Mouse (Mus musculus) heart, postnatal 36 days (tissue): ENCODE results near the gene Ctdnep1. TPM values are rescaled to one million over a fixed set of nuclear protein-coding genes. Genes with fewer than 3 reads are reported as not detected.
"Not testable (repeated sequence)": the region's sequence is repeated elsewhere in the genome, so short reads cannot be mapped to it uniquely, and the experiment has no call there.

ENCODE experiments used
- DNase-seq, 2 experiments: peaks; one replicate each; pipeline ENCODE4 v3.0.0; 2021 to 2022
- intact Hi-C: fragments of 180-260 bp; cut with DNase I; formaldehyde crosslinking; loops from one replicate; pipeline ENCODE4 v1.15.1; 2025
- total RNA-seq, 2 experiments: library from RNA; stranded (reverse); gene quantifications; 2 replicates each; pipeline ENCODE4 v1.2.3; 2021

Ctdnep1 gene
- total RNA-seq, 2 experiments from 2014 or later = 160 to 169 TPM

GRCm38 (mm10) chr11:69948066-69948762 is 32.7 kb upstream of the Ctdnep1 start, which contains the start of gene Slc2a4:
Gene Slc2a4, minus strand, starts transcription at chr11:69948188.
- intact Hi-C loops = loop anchor here (2.0 kb wide), 1 partner anchor 71 kb away; no protein-coding TSS in a partner anchor
- DNase-seq = peak; percentile 88 to 92

DNA sequence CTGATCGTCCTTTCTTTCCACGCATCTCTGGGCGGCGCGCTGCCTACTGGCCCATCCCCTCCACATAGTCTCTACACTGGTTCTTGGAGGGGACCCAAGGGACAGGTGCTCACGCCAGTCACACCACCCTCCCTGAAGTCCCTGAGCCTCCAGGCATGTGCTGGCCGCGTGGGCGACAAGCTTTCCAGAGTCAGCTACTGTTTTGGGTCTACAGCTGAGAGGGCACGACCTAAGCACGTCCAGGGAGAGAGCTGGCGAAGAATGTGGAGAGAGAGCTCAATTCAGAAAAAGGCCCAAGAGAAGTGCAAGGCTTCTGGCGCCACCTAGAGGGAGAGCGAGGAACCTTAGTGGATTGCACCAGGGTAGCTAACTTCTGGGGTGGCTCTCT is 32.2 kb upstream of the Ctdnep1 start:
- peak; percentile 91 for DNase-seq
- intact Hi-C loops = loop anchor here (1.0 to 2.0 kb wide), 2 partner anchors 14 to 72 kb away; no protein-coding TSS in a partner anchor

GRCm38 (mm10) chr11:69950807-69951459 is 30.0 kb upstream of the Ctdnep1 start:
- no peak for DNase-seq
- intact Hi-C loops = no loop called here

GRCm38 (mm10) chr11:69952274-69952673 is 28.7 kb upstream of the Ctdnep1 start:
- DNase-seq = no peak
- intact Hi-C loops = no loop called here

- intact Hi-C loops = no loop called here
- no peak for DNase-seq
Observed at GRCm38 (mm10) chr11:69953267-69953915, 27.6 kb upstream of the Ctdnep1 start.

- intact Hi-C loops, DNase-seq: not testable (repeated sequence)
Observed at GRCm38 (mm10) chr11:69955618-69956017, 25.3 kb upstream of the Ctdnep1 start.

- intact Hi-C loops = no loop called here
- DNase-seq = no peak
Observed at GRCm38 (mm10) chr11:69956218-69956617, 24.7 kb upstream of the Ctdnep1 start.

GRCm38 (mm10) chr11:69960616-69961015 is 20.3 kb upstream of the Ctdnep1 start:
- no peak for DNase-seq
- intact Hi-C loops = no loop called here

DNA sequence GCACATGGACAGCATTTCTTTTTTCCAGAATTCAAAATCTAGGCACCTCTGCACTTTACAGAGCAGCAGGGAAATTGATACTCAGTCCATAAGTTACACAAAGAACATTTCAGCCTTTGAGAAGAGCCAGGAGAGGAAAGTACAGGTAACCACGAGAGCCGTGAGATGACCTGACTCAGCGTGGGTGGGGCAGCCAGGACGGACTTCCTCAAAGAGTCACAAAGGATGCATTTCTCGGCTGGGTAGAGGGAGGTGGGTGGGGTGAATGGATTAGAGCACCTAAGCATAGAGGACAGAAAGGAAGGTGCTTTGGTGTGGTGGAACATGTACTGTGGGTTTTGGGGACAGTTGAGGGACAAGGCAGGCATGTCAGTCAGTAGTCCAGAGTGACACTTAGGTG is 19.1 kb upstream of the Ctdnep1 start:
- intact Hi-C loops = no loop called here
- DNase-seq = no peak

- DNase-seq = no peak
- intact Hi-C loops = no loop called here
Observed at GRCm38 (mm10) chr11:69964650-69965270, 16.2 kb upstream of the Ctdnep1 start, which contains the start of gene Cldn7. Gene Cldn7, plus strand, starts transcription at chr11:69964779.

GRCm38 (mm10) chr11:69965271-69966005 is 15.5 kb upstream of the Ctdnep1 start:
- intact Hi-C loops = no loop called here
- no peak for DNase-seq

DNA sequence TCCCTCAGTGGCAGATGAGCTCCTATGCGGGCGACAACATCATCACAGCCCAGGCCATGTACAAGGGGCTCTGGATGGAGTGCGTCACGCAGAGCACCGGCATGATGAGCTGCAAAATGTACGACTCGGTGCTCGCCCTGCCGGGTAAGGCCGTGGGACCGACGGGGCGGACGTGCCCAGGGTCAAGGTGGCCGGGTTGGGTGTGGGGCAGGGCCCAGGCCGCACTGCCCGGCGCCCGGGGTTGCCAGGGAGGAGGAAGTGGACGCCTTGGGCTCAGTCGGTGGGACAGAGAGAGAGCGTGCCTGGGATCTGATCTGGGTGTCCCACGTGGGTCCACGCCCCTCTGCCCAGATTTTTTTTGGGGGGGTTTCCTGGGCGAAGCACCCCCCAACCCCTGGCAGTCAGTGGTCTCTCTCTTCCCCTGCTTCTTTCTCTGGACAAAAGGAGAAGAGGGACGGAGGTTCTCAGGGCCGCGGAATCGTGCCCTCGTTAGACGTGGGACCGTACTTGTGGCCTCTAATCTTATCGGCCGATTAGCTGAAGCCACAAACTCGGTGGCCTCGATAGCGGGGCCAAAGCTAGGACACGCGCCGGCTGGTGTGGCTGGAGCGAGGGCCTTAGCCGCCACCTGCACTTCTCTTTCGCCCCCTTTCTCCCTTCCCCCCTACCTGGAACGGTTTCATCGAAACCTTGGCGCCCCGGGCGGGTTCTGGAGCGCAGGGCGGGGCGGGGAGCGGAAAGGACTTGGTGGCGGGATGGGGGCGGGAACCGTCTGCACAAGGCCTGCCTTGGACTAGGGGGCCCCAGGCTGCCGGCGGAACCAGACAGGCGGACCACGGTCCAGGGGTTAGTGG is 14.7 kb upstream of the Ctdnep1 start:
- intact Hi-C loops = no loop called here
- DNase-seq = peak; percentile 32 to 35

DNA sequence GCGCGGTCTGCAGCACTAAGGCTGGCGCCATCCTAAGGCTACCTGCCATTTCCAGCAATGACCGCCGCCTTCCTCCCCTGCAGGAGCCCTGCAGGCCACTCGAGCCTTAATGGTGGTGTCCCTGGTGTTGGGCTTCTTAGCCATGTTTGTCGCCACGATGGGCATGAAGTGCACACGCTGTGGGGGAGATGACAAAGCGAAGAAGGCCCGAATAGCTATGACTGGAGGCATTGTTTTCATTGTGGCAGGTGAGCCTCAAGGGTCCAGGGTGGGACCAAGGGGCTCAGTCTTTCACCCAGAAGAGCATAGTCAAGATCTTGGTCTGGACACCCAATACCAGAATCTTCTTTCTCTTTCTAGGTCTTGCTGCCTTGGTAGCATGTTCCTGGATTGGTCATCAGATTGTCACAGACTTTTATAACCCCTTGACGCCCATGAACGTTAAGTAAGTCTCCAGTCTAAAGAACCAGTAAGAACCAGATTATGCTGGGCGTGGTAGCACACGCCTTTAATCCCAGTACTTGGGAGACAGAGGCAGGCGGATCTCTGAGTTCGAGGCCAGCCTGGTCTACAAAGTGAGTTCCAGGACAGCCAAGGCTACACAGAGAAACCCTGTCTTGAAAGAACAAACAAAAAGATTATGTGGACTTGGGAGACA is 14.0 kb upstream of the Ctdnep1 start:
- intact Hi-C loops = no loop called here
- DNase-seq = no peak

DNA sequence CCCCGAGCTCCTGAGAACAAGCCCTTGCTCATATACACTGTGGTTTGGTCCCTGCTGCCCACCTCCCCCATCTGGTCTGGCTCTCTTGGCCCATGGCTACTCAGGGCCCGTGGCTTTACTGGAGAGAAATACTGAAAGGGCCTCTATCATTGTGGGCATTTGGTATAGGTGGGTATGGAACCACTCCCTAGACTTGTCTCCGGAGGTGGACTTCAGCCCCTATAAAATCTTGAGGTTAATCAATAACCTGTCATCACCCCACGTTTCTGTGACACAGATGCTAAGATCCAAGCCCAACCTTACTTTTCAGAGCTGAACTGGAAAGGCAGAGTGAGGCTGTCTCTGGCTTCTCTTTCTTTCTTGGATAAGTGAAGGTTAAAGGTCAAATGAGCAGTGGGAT is 12.2 kb upstream of the Ctdnep1 start:
- no peak for DNase-seq
- intact Hi-C loops = no loop called here

DNA sequence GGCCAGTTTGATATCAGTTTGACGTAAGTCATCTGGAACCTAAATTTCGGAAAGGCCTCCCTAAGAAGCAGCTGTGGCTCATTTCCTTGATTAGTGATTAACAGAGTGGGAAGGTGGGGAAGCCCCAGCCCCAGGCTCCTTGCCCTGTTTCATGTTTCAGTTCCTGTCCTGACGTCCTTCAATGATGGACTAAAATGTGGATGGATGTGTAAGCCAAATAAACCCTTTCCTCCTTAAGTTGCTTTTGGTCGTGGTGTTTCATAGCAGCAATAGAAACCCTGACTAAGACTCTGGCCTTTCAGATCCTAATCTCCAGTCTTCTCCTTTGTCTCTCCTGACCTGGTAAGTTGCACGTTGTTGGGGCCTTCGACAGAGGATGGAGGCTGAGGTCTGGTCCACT is 10.7 kb upstream of the Ctdnep1 start:
- DNase-seq = no peak
- intact Hi-C loops = no loop called here

- intact Hi-C loops = no loop called here
- no peak for DNase-seq
Observed at GRCm38 (mm10) chr11:69970775-69971174, 10.2 kb upstream of the Ctdnep1 start.

DNA sequence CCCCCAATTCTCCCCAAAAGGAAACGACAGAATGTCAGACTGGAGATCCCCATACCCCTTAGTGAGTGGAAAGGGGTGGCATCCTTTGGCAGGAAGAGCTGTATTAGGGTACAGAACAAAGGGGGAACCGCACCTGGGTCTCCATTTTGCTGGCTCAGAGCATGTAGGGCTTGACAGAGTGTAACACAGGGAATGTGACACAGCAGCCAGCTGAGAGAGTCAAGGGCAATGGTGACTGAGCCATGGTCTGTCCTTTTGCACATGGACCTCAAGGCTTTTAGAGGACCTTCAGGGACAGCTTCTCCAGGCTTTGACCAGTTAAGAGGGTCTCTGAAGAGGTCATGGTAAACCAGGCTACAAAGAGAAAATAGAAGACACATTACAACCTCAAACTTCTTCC is 6.0 kb upstream of the Ctdnep1 start:
- DNase-seq = no peak
- intact Hi-C loops = no loop called here

DNA sequence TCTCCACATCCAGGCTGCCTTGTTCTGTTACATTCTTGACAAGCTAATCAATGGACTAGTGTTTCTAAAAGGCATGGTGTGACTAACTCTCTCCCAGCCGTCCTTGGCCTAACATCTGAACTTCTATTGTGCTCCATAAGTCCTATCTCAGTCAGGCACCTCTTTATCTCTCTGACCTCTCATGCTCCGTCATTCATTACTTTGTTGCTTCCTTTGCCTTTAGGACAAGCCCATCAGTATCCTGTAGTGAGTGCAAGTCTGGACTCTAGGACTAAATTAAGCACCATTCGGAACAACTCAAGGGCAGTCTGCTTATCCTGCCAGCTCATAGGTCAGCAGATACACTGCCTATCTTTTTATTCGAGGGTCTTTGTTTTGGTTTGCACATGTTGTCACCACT is 4.7 kb upstream of the Ctdnep1 start:
- no peak for DNase-seq
- intact Hi-C loops = no loop called here

- no peak for DNase-seq
- intact Hi-C loops = loop anchor here (2.0 kb wide), 3 partner anchors 15 to 59 kb away; partner anchors contain the start of genes Acadvl, Eif5a and Phf23
Observed at GRCm38 (mm10) chr11:69979827-69980195, 1.1 kb upstream of the Ctdnep1 start.
